Mouse (Mus musculus) cerebellum, adult 2 months (tissue): ENCODE results near the gene Cmtm2a.

Experiments
- CTCF ChIP-seq: fragments of 200-500 bp; IDR thresholded peaks from 2 replicates; pipeline ENCODE4 v1.5.1; 2011; ENCODE audit warnings: low read depth, mild to moderate bottlenecking, control low read depth, low read length, moderate library complexity, borderline replicate concordance; ENCODE audit not compliant: insufficient read depth
- POLR2A ChIP-seq: fragments of 200-500 bp; IDR thresholded peaks from 2 replicates; pipeline ENCODE4 v1.6.1; 2011; ENCODE audit warnings: low read length, control low read depth, borderline replicate concordance; ENCODE audit not compliant: insufficient read depth

DNA sequence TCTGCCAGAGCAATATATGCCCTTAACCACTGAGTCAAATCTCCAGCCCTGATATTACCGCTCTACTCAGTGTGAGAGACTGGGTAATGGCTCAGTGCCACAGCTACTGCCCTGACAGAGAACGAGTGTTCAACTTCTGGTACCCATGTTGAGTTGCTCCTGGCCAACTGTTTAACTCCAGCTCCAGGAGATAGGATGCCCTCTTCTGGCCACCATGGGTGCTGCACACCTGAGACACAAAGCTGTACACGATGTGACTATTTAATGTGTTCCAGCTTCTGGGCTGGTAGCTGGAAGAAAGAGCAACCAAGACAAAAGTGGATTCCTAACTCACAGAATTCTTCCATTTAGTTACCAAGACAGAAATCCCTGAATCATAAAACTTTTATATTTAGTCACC is 40.0 kb downstream of the Cmtm2a start:
- TF ChIP-seq CTCF (0 out of 2 replicates have a peak, but pooled peaks have one; percentile 9), POLR2A (no peak)
